Mouse (Mus musculus) hindbrain, embryonic 11.5 days (tissue): ENCODE results near the gene 2010111I01Rik. TPM values are rescaled to one million over a fixed set of nuclear protein-coding genes. Genes with fewer than 3 reads are reported as not detected.

Source experiments
- ATAC-seq: fragments of 200-750 bp; cut with Nextera tagmentation; 2 replicates; pipeline ENCODE4 v1.8.0; 2017; ENCODE audit warnings: mild to moderate bottlenecking, moderate TSS enrichment, moderate library complexity; ENCODE audit not compliant: low FRiP score
- DNase-seq: peaks from one replicate; pipeline ENCODE4 v3.0.0-alpha.2; 2015; ENCODE audit warnings: low spot score
- H3K27ac ChIP-seq: fragments of 300-500 bp; sonication (generic); 2 replicates; pipeline ENCODE4 v1.5.1; 2014; ENCODE audit warnings: mild to moderate bottlenecking, low read depth, low read length
- H3K27me3 ChIP-seq: fragments of 300-500 bp; sonication (generic); 2 replicates; pipeline ENCODE4 v1.6.1; 2014; ENCODE audit warnings: mild to moderate bottlenecking, low read length, moderate library complexity, mixed read lengths; ENCODE audit not compliant: control insufficient read depth, insufficient read depth
- H3K36me3 ChIP-seq: fragments of 300-500 bp; sonication (generic); 2 replicates; pipeline ENCODE4 v1.6.1; 2014; ENCODE audit warnings: mild to moderate bottlenecking, low read length, moderate library complexity, mixed read lengths; ENCODE audit not compliant: control insufficient read depth, insufficient read depth
- H3K4me1 ChIP-seq: fragments of 300-500 bp; sonication (generic); replicated peaks from 2 replicates; pipeline ENCODE4 v1.6.1; 2014; ENCODE audit warnings: low read length, mixed read lengths; ENCODE audit not compliant: control insufficient read depth, insufficient read depth
- H3K4me2 ChIP-seq: fragments of 300-500 bp; sonication (generic); replicated peaks from 2 replicates; pipeline ENCODE4 v1.6.1; 2014; ENCODE audit warnings: mild to moderate bottlenecking, low read depth, low read length
- H3K4me3 ChIP-seq: fragments of 300-500 bp; sonication (generic); 2 replicates; pipeline ENCODE4 v1.5.1; 2014; ENCODE audit warnings: low read depth, low read length
- H3K9ac ChIP-seq: fragments of 300-500 bp; sonication (generic); 2 replicates; pipeline ENCODE4 v1.6.1; 2014; ENCODE audit warnings: low read depth, low read length
- H3K9me3 ChIP-seq: fragments of 300-500 bp; sonication (generic); 2 replicates; pipeline ENCODE4 v1.6.1; 2016; ENCODE audit warnings: low read length; ENCODE audit not compliant: control insufficient read depth
- WGBS: fragments of 180-500 bp; shearing (Covaris S2); extraction: QIAGEN DNeasy Blood & Tissue Kit; methylation state at CpG from one replicate; pipeline ENCODE4 v1.1.7; 2014; 5-methylcytosine and 5-hydroxymethylcytosine counted together
- polyA plus RNA-seq: library from polyadenylated mRNA; unstranded; fragments of >200 nt; fragmentation: Nextera tagmentation; extraction: Ambion mirVana; gene quantifications from 2 replicates; pipeline ENCODE4 v1.2.1, GENCODE M21; 2014

Gene 2010111I01Rik
- polyA plus RNA-seq, 1 experiment from 2014 or later, result 46.2 TPM

DNA sequence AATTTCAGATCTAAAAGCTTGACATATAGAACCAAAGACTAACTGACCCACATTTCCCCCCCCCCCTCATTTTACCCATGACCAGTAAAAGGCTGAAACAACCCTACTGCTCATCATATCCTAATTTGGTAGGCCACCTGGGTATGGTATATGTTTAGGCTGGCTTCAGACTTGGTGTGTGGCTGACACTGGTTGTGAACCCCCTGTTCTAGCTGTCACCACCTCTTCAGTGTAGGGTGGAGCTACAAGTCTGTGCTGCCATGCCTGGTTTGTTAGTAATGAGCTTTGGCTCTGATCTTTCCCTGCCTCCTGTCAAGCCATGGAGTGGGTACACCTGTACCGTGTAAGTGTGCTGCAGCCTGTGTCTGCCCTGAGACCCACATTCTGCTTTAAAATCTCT lies 66.6 kb downstream of the 2010111I01Rik start:
- no peaks in the 10 kb centered on the region for H3K27me3 ChIP-seq
- H3K9me3 ChIP-seq, result no peaks in the 10 kb centered on the region
- H3K4me1 ChIP-seq, result no peaks in the 10 kb centered on the region
- no peak overlapping the region for H3K4me2 ChIP-seq
- ATAC-seq, result no peak
- no peak for DNase-seq
- WGBS, result 86% methylated on average over 1 of the region's 1 CpGs
- no peak overlapping the region for H3K4me3 ChIP-seq
- no peak overlapping the region for H3K27ac ChIP-seq
- no peaks in the 10 kb centered on the region for H3K36me3 ChIP-seq
- H3K9ac ChIP-seq, result no peak overlapping the region

- H3K27ac ChIP-seq, result no peak overlapping the region
- 85% methylated on average over 5 of the region's 5 CpGs for WGBS
- H3K36me3 ChIP-seq, result no peaks in the 10 kb centered on the region
- H3K4me1 ChIP-seq, result no peaks in the 10 kb centered on the region
- H3K27me3 ChIP-seq, result no peaks in the 10 kb centered on the region
- ATAC-seq (no peak), DNase-seq (no peak)
- H3K4me3 ChIP-seq, result no peak overlapping the region
- H3K9me3 ChIP-seq, result no peaks in the 10 kb centered on the region
- no peak overlapping the region for H3K9ac ChIP-seq
- no peak overlapping the region for H3K4me2 ChIP-seq
Observed at GRCm38 (mm10) chr13:63032304-63032830, 67.7 kb downstream of the 2010111I01Rik start.

GRCm38 (mm10) chr13:63032958-63033357 lies 68.3 kb downstream of the 2010111I01Rik start:
- 73% methylated on average over 8 of the region's 8 CpGs for WGBS
- Histone ChIP-seq H3K4me2 (no peak overlapping the region), H3K9ac (no peak overlapping the region), H3K4me1 (no peaks in the 10 kb centered on the region), H3K27ac (no peak overlapping the region), H3K4me3 (no peak overlapping the region), H3K27me3 (no peaks in the 10 kb centered on the region), H3K36me3 (no peaks in the 10 kb centered on the region), H3K9me3 (no peaks in the 10 kb centered on the region)
- DNase-seq (no peak), ATAC-seq (no peak)

DNA sequence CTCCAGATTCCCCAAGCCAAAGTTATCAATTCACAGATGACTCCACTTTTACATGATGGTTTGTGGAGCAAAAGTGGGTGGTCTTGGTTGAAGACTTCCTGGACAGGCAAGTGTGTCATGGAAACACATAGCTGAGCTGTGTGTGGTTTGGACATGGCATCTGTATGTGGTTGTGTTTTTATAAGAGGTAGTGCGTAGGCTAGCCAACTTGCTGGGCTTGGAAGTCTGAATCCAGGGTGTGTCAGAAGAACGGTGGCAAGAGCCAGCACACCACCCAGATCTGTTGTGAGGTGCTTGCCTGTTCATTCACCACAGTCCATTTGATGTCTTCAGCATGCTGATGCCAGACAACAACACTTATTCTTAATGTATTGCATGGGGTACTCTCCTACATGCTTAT lies 68.7 kb downstream of the 2010111I01Rik start:
- DNase-seq, result no peak

DNA sequence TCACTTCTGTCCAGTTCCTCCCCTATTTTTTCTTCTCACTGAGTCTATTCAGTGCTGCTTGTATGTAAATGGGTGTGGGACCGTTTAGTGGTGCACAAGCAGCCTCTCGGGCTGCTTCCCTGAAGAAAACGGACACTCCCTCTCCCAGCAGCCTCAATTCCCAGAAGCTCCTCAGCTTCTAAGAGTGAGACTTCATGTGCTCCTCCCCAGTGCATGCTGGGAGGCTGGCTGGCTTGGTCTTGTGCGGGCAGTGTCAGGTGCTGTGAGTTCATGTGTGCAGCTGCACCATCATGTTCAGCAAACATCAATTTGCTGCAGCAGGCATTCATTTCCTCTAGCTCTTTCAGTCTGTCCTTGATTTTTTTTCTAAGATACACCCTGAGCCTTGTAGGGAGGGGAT lies 70.0 kb downstream of the 2010111I01Rik start:
- ATAC-seq (no peak), DNase-seq (no peak)
- H3K36me3 ChIP-seq, result no peaks in the 10 kb centered on the region
- H3K4me3 ChIP-seq, result no peak overlapping the region
- H3K9ac ChIP-seq, result no peak overlapping the region
- no peaks in the 10 kb centered on the region for H3K27me3 ChIP-seq
- no peaks in the 10 kb centered on the region for H3K9me3 ChIP-seq
- H3K4me1 ChIP-seq, result no peaks in the 10 kb centered on the region
- H3K27ac ChIP-seq, result no peak overlapping the region
- 68% methylated on average over 4 of the region's 4 CpGs for WGBS
- H3K4me2 ChIP-seq, result no peak overlapping the region

More for the DNA sequence above, 68.7 kb downstream of the 2010111I01Rik start:
- H3K4me3 ChIP-seq, result no peak overlapping the region
- no peaks in the 10 kb centered on the region for H3K27me3 ChIP-seq
- H3K4me1 ChIP-seq, result no peaks in the 10 kb centered on the region
- H3K27ac ChIP-seq, result no peak overlapping the region
- 96% methylated on average over 2 of the region's 2 CpGs for WGBS
- H3K36me3 ChIP-seq, result no peaks in the 10 kb centered on the region
- no peaks in the 10 kb centered on the region for H3K9me3 ChIP-seq
- no peak for ATAC-seq
- no peak overlapping the region for H3K9ac ChIP-seq
- no peak overlapping the region for H3K4me2 ChIP-seq

DNA sequence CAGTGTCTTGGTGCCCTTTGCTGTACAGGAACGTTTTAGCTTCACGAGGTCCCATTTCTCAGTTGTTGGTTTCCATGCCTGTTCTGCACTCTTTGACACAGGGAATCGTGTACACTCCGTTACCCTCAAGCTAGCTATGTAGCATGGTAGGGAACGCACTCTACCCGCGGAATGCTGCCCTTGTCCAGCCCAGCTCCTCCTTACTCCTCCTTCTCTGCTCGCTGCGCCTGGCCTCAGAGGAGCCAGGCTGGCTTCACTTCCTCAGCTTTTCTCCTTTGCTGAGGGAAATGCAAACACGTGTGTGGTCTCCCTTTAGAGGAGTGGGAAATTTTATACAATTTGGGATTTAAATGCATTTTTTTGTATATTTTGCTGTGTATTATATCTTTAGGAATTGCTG lies 73.2 kb downstream of the 2010111I01Rik start:
- WGBS, result 53% methylated on average over 10 of the region's 10 CpGs
- Histone ChIP-seq H3K4me3 (no peak overlapping the region), H3K9ac (no peak overlapping the region), H3K4me2 (no peak overlapping the region), H3K36me3 (no peaks in the 10 kb centered on the region), H3K4me1 (no peaks in the 10 kb centered on the region), H3K27ac (no peak overlapping the region), H3K27me3 (no peaks in the 10 kb centered on the region), H3K9me3 (no peaks in the 10 kb centered on the region)
- ATAC-seq (no peak), DNase-seq (no peak)

DNA sequence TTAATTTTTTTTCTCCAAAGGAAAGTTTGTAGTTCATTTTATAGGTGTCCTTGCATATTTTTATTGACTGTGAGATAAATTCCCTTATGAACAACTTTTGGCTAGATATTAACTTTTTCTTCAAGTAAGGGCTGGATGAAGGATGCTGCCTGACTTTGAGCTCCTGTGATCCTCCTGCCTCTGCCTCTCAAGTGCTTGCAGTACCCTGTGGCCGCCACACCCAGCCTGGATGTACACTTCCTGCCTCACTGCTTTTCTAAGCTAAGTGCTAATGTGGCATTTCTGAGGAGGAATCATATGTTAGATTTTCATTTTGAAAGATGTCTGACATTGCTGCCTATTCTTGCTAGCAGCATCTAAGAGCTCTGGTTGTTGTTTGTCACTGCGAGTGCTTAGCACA lies 73.7 kb downstream of the 2010111I01Rik start:
- Histone ChIP-seq H3K9ac (no peak overlapping the region), H3K27me3 (no peaks in the 10 kb centered on the region), H3K27ac (no peak overlapping the region), H3K4me3 (no peak overlapping the region), H3K36me3 (no peaks in the 10 kb centered on the region), H3K9me3 (no peaks in the 10 kb centered on the region), H3K4me2 (no peak overlapping the region), H3K4me1 (no peaks in the 10 kb centered on the region)
- WGBS, result 88% methylated on average over 2 of the region's 2 CpGs
- ATAC-seq, result no peak
- DNase-seq, result no peak

DNA sequence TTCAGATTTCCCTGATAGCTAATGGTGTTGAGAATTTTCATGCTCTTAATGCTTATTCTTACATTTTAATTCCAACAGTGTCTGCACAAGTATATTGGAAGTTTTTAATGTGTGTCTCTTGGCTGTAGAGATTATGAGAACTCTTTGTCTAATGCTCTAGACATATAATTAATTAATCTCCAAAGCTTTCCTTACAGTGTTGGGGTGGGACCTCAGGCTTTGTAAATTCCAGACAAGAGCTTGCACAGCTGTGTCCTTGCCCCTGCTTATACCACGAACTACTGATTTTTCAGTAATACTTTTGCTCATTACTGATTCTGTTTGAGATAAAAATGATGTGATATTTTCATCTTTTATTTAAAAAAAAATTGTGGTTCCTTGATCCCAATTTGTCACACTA lies 74.2 kb downstream of the 2010111I01Rik start:
- 73% methylated on average over 1 of the region's 1 CpGs for WGBS
- Histone ChIP-seq H3K27me3 (no peaks in the 10 kb centered on the region), H3K9me3 (no peaks in the 10 kb centered on the region), H3K4me1 (no peaks in the 10 kb centered on the region), H3K36me3 (no peaks in the 10 kb centered on the region), H3K9ac (no peak overlapping the region), H3K4me2 (no peak overlapping the region), H3K27ac (no peak overlapping the region), H3K4me3 (no peak overlapping the region)
- ATAC-seq, result no peak
- no peak for DNase-seq

- no peaks in the 10 kb centered on the region for H3K4me1 ChIP-seq
- no peaks in the 10 kb centered on the region for H3K27me3 ChIP-seq
- H3K4me2 ChIP-seq, result no peak overlapping the region
- H3K36me3 ChIP-seq, result no peaks in the 10 kb centered on the region
- no peaks in the 10 kb centered on the region for H3K9me3 ChIP-seq
- no peak overlapping the region for H3K9ac ChIP-seq
- H3K4me3 ChIP-seq, result no peak overlapping the region
- 59% methylated on average over 6 of the region's 6 CpGs for WGBS
- no peak overlapping the region for H3K27ac ChIP-seq
- no peak for ATAC-seq
- DNase-seq, result no peak
Observed at GRCm38 (mm10) chr13:63039326-63039725, 74.6 kb downstream of the 2010111I01Rik start.
